Mouse (Mus musculus) midbrain, embryonic 14.5 days (tissue): ENCODE measurements around the gene Gmds. TPM values are rescaled to one million over a fixed set of nuclear protein-coding genes. Genes with fewer than 3 reads are reported as not detected.

ENCODE experiments used
- ATAC-seq: fragments of 200-750 bp; cut with Nextera tagmentation; 2 replicates; pipeline ENCODE4 v1.8.0; 2017; ENCODE audit warnings: moderate number of reproducible peaks, moderate library complexity; ENCODE audit not compliant: low FRiP score, low TSS enrichment
- DNase-seq: peaks from one replicate; pipeline ENCODE4 v3.0.0-alpha.2; 2015
- H3K27ac ChIP-seq: fragments of 300-500 bp; sonication (generic); replicated peaks from 2 replicates; pipeline ENCODE4 v1.5.1; 2014; ENCODE audit warnings: mild to moderate bottlenecking, low read depth, low read length, moderate library complexity
- H3K27me3 ChIP-seq: fragments of 300-500 bp; sonication (generic); 2 replicates; pipeline ENCODE4 v1.6.1; 2014; ENCODE audit warnings: low read length, control low read depth, mixed read lengths; ENCODE audit not compliant: control insufficient read depth, insufficient read depth
- H3K36me3 ChIP-seq: fragments of 300-500 bp; sonication (generic); 2 replicates; pipeline ENCODE4 v1.6.1; 2014; ENCODE audit warnings: low read length, control low read depth; ENCODE audit not compliant: control insufficient read depth, insufficient read depth
- H3K4me1 ChIP-seq: fragments of 300-500 bp; sonication (generic); 2 replicates; pipeline ENCODE4 v1.6.1; 2014; ENCODE audit warnings: mild to moderate bottlenecking, antibody characterized with exemption, low read length, control low read depth; ENCODE audit not compliant: control insufficient read depth, insufficient read depth
- H3K4me2 ChIP-seq: fragments of 300-500 bp; sonication (generic); 2 replicates; pipeline ENCODE4 v1.6.1; 2014; ENCODE audit warnings: mild to moderate bottlenecking, low read length, moderate library complexity
- H3K4me3 ChIP-seq: fragments of 300-500 bp; sonication (generic); replicated peaks from 2 replicates; pipeline ENCODE4 v1.5.1; 2014; ENCODE audit warnings: low read depth, low read length
- H3K9ac ChIP-seq: fragments of 300-500 bp; sonication (generic); replicated peaks from 2 replicates; pipeline ENCODE4 v1.6.1; 2014; ENCODE audit warnings: mild to moderate bottlenecking, low read length, moderate library complexity
- H3K9me3 ChIP-seq: fragments of 300-500 bp; sonication (generic); 2 replicates; pipeline ENCODE4 v1.6.1; 2016; ENCODE audit warnings: low read length, control low read depth, mixed read lengths; ENCODE audit not compliant: control insufficient read depth
- WGBS: fragments of 180-500 bp; shearing (Covaris S2); extraction: QIAGEN DNeasy Blood & Tissue Kit; methylation state at CpG from one replicate; pipeline ENCODE4 v1.1.7; 2014; 5-methylcytosine and 5-hydroxymethylcytosine counted together
- polyA plus RNA-seq: library from polyadenylated mRNA; unstranded; fragments of >200 nt; fragmentation: Nextera tagmentation; extraction: Ambion mirVana; gene quantifications from 2 replicates; pipeline ENCODE4 v1.2.1, GENCODE M21; 2014

The Gmds gene
- polyA plus RNA-seq, 1 experiment from 2014 or later = 32.6 TPM

GRCm38 (mm10) chr13:31971040-31971501 lies 367.5 kb downstream of the Gmds start:
- H3K27me3 ChIP-seq = no peaks in the 10 kb centered on the region
- no peaks in the 10 kb centered on the region for H3K36me3 ChIP-seq
- no peak for DNase-seq
- no peaks in the 10 kb centered on the region for H3K4me1 ChIP-seq
- H3K9me3 ChIP-seq = no peaks in the 10 kb centered on the region
- no peak for ATAC-seq
- 75% methylated on average over 2 of the region's 2 CpGs for WGBS
- no peak overlapping the region for H3K4me3 ChIP-seq
- H3K9ac ChIP-seq = no peak overlapping the region
- no peak overlapping the region for H3K4me2 ChIP-seq
- H3K27ac ChIP-seq = no peak overlapping the region

- Histone ChIP-seq H3K27ac (no peak overlapping the region), H3K36me3 (no peaks in the 10 kb centered on the region), H3K9me3 (no peaks in the 10 kb centered on the region), H3K27me3 (no peaks in the 10 kb centered on the region), H3K9ac (no peak overlapping the region), H3K4me3 (no peak overlapping the region), H3K4me1 (no peaks in the 10 kb centered on the region), H3K4me2 (no peak overlapping the region)
- DNase-seq (no peak), ATAC-seq (no peak)
- WGBS = 85% methylated on average over 2 of the region's 2 CpGs
Measured at GRCm38 (mm10) chr13:31968272-31968671, 370.3 kb downstream of the Gmds start.

GRCm38 (mm10) chr13:31966931-31967532 lies 371.5 kb downstream of the Gmds start:
- no peak overlapping the region for H3K27ac ChIP-seq
- H3K27me3 ChIP-seq = no peaks in the 10 kb centered on the region
- H3K4me2 ChIP-seq = no peak overlapping the region
- H3K4me3 ChIP-seq = no peak overlapping the region
- H3K36me3 ChIP-seq = no peaks in the 10 kb centered on the region
- H3K9ac ChIP-seq = no peak overlapping the region
- no peaks in the 10 kb centered on the region for H3K4me1 ChIP-seq
- no peak for DNase-seq
- WGBS = 75% methylated on average over 3 of the region's 3 CpGs
- no peaks in the 10 kb centered on the region for H3K9me3 ChIP-seq
- no peak for ATAC-seq

- H3K36me3 ChIP-seq = no peaks in the 10 kb centered on the region
- no peak overlapping the region for H3K4me3 ChIP-seq
- H3K9me3 ChIP-seq = no peaks in the 10 kb centered on the region
- peaks cover 4% of the 10 kb centered on the region; the same call in 1 of the 2 replicates for H3K4me1 ChIP-seq
- 12% methylated on average over 3 of the region's 3 CpGs for WGBS
- ATAC-seq = no peak; the same call in 1 of the 2 replicates
- no peaks in the 10 kb centered on the region for H3K27me3 ChIP-seq
- H3K4me2 ChIP-seq = no peak overlapping the region
- no peak overlapping the region for H3K9ac ChIP-seq
- DNase-seq = no peak
- H3K27ac ChIP-seq = no peak overlapping the region
Measured at GRCm38 (mm10) chr13:31960514-31960913, 378.0 kb downstream of the Gmds start.

GRCm38 (mm10) chr13:31958346-31959335 lies 379.9 kb downstream of the Gmds start:
- Histone ChIP-seq H3K27me3 (no peaks in the 10 kb centered on the region), H3K9me3 (no peaks in the 10 kb centered on the region), H3K4me1 (peaks cover 4% of the 10 kb centered on the region; the same call in 1 of the 2 replicates), H3K4me3 (no peak overlapping the region), H3K4me2 (no peak overlapping the region), H3K9ac (no peak overlapping the region), H3K36me3 (no peaks in the 10 kb centered on the region), H3K27ac (no peak overlapping the region)
- DNase-seq = no peak
- WGBS = 58% methylated on average over 13 of the region's 13 CpGs
- ATAC-seq = no peak

GRCm38 (mm10) chr13:31956584-31956983 lies 382.0 kb downstream of the Gmds start:
- 84% methylated on average over 6 of the region's 6 CpGs for WGBS
- Histone ChIP-seq H3K27me3 (no peaks in the 10 kb centered on the region), H3K9ac (no peak overlapping the region), H3K4me1 (peaks cover 4% of the 10 kb centered on the region; the same call in 1 of the 2 replicates), H3K9me3 (no peaks in the 10 kb centered on the region), H3K4me2 (no peak overlapping the region), H3K27ac (no peak overlapping the region), H3K4me3 (no peak overlapping the region), H3K36me3 (no peaks in the 10 kb centered on the region)
- ATAC-seq (no peak), DNase-seq (no peak)

- no peaks in the 10 kb centered on the region for H3K36me3 ChIP-seq
- ATAC-seq (no peak), DNase-seq (no peak)
- H3K9ac ChIP-seq = no peak overlapping the region
- WGBS = 92% methylated on average over 4 of the region's 4 CpGs
- H3K4me1 ChIP-seq = peaks cover 4% of the 10 kb centered on the region; the same call in 1 of the 2 replicates
- no peak overlapping the region for H3K4me2 ChIP-seq
- no peaks in the 10 kb centered on the region for H3K9me3 ChIP-seq
- no peak overlapping the region for H3K4me3 ChIP-seq
- H3K27me3 ChIP-seq = no peaks in the 10 kb centered on the region
- no peak overlapping the region for H3K27ac ChIP-seq
Measured at GRCm38 (mm10) chr13:31956112-31956511, 382.4 kb downstream of the Gmds start.

- Histone ChIP-seq H3K4me1 (no peaks in the 10 kb centered on the region; the same call in 1 of the 2 replicates), H3K4me2 (no peak overlapping the region), H3K27me3 (no peaks in the 10 kb centered on the region), H3K27ac (no peak overlapping the region), H3K4me3 (no peak overlapping the region), H3K36me3 (no peaks in the 10 kb centered on the region), H3K9me3 (no peaks in the 10 kb centered on the region), H3K9ac (no peak overlapping the region)
- ATAC-seq (no peak), DNase-seq (no peak)
- WGBS = 69% methylated on average over 7 of the region's 7 CpGs
Measured at GRCm38 (mm10) chr13:31955171-31955570, 383.4 kb downstream of the Gmds start.
